Mouse (Mus musculus): ENCODE measurements around the gene Mmrn1. TPM values are rescaled to one million over a fixed set of nuclear protein-coding genes. Genes with fewer than 3 reads are reported as not detected.
A peak's percentile ranks its signal among the peaks of the same experiment; 100 is the strongest.

Gene Mmrn1
- polyA plus RNA-seq, 1 experiment from 2014 or later = 1.4 TPM

GRCm38 (mm10) chr6:60944178-60944577 is 19.4 kb downstream of the Mmrn1 start:
- H3K4me3 ChIP-seq (replicated peaks; ENCODE audit: low read depth, low read length) = no peak overlapping the region
- H3K9me3 ChIP-seq (replicated peaks; ENCODE audit: low read length) = no peaks in the 10 kb centered on the region
- H3K4me2 ChIP-seq (ENCODE audit: low read length) = no peak overlapping the region
- no peaks in the 10 kb centered on the region for H3K27me3 ChIP-seq (ENCODE audit: insufficient read depth, low read length)
- DNase-seq (ENCODE audit: low spot score) (no peak), ATAC-seq (replicated peaks; ENCODE audit: low FRiP score, low read depth) (no peak)
- 59% methylated on average over 7 of the region's 7 CpGs for WGBS
- H3K36me3 ChIP-seq (ENCODE audit: insufficient read depth, low read length) = no peaks in the 10 kb centered on the region
- no peak overlapping the region for H3K27ac ChIP-seq
- no peaks in the 10 kb centered on the region for H3K4me1 ChIP-seq (replicated peaks; ENCODE audit: insufficient read depth, low read length)
- H3K9ac ChIP-seq (ENCODE audit: low read depth, low read length) = no peak overlapping the region
- TF ChIP-seq CTCF (IDR thresholded peaks at IDR 0.05; ENCODE audit: low read depth) = no peak

GRCm38 (mm10) chr6:60944621-60945020 is 19.8 kb downstream of the Mmrn1 start:
- Histone ChIP-seq H3K4me2 (ENCODE audit: low read length) (no peak overlapping the region), H3K36me3 (ENCODE audit: insufficient read depth, low read length) (no peaks in the 10 kb centered on the region), H3K9ac (ENCODE audit: low read depth, low read length) (no peak overlapping the region), H3K4me3 (replicated peaks; ENCODE audit: low read depth, low read length) (no peak overlapping the region), H3K27me3 (ENCODE audit: insufficient read depth, low read length) (no peaks in the 10 kb centered on the region), H3K4me1 (replicated peaks; ENCODE audit: insufficient read depth, low read length) (no peaks in the 10 kb centered on the region), H3K27ac (no peak overlapping the region), H3K9me3 (replicated peaks; ENCODE audit: low read length) (no peaks in the 10 kb centered on the region)
- ATAC-seq (replicated peaks; ENCODE audit: low FRiP score, low read depth) = no peak
- 73% methylated on average over 9 of the region's 9 CpGs for WGBS
- no peak for DNase-seq (ENCODE audit: low spot score)
- TF ChIP-seq CTCF (IDR thresholded peaks at IDR 0.05; ENCODE audit: low read depth) = no peak

- no peak for ATAC-seq (replicated peaks; ENCODE audit: low FRiP score, low read depth)
- 60% methylated on average over 3 of the region's 3 CpGs for WGBS
- peak; percentile 41 for DNase-seq (ENCODE audit: low spot score)
- no peaks in the 10 kb centered on the region for H3K4me1 ChIP-seq (replicated peaks; ENCODE audit: insufficient read depth, low read length)
- H3K4me3 ChIP-seq (replicated peaks; ENCODE audit: low read depth, low read length) = no peak overlapping the region
- H3K4me2 ChIP-seq (ENCODE audit: low read length) = no peak overlapping the region
- TF ChIP-seq CTCF (IDR thresholded peaks at IDR 0.05; ENCODE audit: low read depth) = peak; percentile 77
- no peak overlapping the region for H3K9ac ChIP-seq (ENCODE audit: low read depth, low read length)
- H3K9me3 ChIP-seq (replicated peaks; ENCODE audit: low read length) = no peaks in the 10 kb centered on the region
- no peaks in the 10 kb centered on the region for H3K36me3 ChIP-seq (ENCODE audit: insufficient read depth, low read length)
- no peak overlapping the region for H3K27ac ChIP-seq
- no peaks in the 10 kb centered on the region for H3K27me3 ChIP-seq (ENCODE audit: insufficient read depth, low read length)
These were observed 25.6 kb downstream of the Mmrn1 start for GRCm38 (mm10) chr6:60950415-60950814.

GRCm38 (mm10) chr6:60961285-60961684 is 36.5 kb downstream of the Mmrn1 start:
- H3K4me1 ChIP-seq (replicated peaks; ENCODE audit: insufficient read depth, low read length) = no peaks in the 10 kb centered on the region
- TF ChIP-seq CTCF (IDR thresholded peaks at IDR 0.05; ENCODE audit: low read depth) = no peak
- H3K9ac ChIP-seq (ENCODE audit: low read depth, low read length) = no peak overlapping the region
- no peaks in the 10 kb centered on the region for H3K9me3 ChIP-seq (replicated peaks; ENCODE audit: low read length)
- no peak for DNase-seq (ENCODE audit: low spot score)
- no peak overlapping the region for H3K4me3 ChIP-seq (replicated peaks; ENCODE audit: low read depth, low read length)
- WGBS = 75% methylated on average over 2 of the region's 2 CpGs
- H3K4me2 ChIP-seq (ENCODE audit: low read length) = no peak overlapping the region
- H3K27me3 ChIP-seq (ENCODE audit: insufficient read depth, low read length) = no peaks in the 10 kb centered on the region
- no peak for ATAC-seq (replicated peaks; ENCODE audit: low FRiP score, low read depth)
- no peak overlapping the region for H3K27ac ChIP-seq
- H3K36me3 ChIP-seq (ENCODE audit: insufficient read depth, low read length) = no peaks in the 10 kb centered on the region

GRCm38 (mm10) chr6:60961838-60962237 is 37.1 kb downstream of the Mmrn1 start:
- Histone ChIP-seq H3K36me3 (ENCODE audit: insufficient read depth, low read length) (no peaks in the 10 kb centered on the region), H3K4me3 (replicated peaks; ENCODE audit: low read depth, low read length) (no peak overlapping the region), H3K9ac (ENCODE audit: low read depth, low read length) (no peak overlapping the region), H3K27me3 (ENCODE audit: insufficient read depth, low read length) (no peaks in the 10 kb centered on the region), H3K4me1 (replicated peaks; ENCODE audit: insufficient read depth, low read length) (no peaks in the 10 kb centered on the region), H3K9me3 (replicated peaks; ENCODE audit: low read length) (no peaks in the 10 kb centered on the region), H3K4me2 (ENCODE audit: low read length) (no peak overlapping the region), H3K27ac (no peak overlapping the region)
- ATAC-seq (replicated peaks; ENCODE audit: low FRiP score, low read depth) (no peak), DNase-seq (ENCODE audit: low spot score) (no peak)
- no peak for TF ChIP-seq CTCF (IDR thresholded peaks at IDR 0.05; ENCODE audit: low read depth)
- 51% methylated on average over 2 of the region's 2 CpGs for WGBS

GRCm38 (mm10) chr6:60962668-60963067 is 37.9 kb downstream of the Mmrn1 start:
- Histone ChIP-seq H3K4me1 (replicated peaks; ENCODE audit: insufficient read depth, low read length) (no peaks in the 10 kb centered on the region), H3K4me2 (ENCODE audit: low read length) (no peak overlapping the region), H3K4me3 (replicated peaks; ENCODE audit: low read depth, low read length) (no peak overlapping the region), H3K27me3 (ENCODE audit: insufficient read depth, low read length) (no peaks in the 10 kb centered on the region), H3K9ac (ENCODE audit: low read depth, low read length) (no peak overlapping the region), H3K36me3 (ENCODE audit: insufficient read depth, low read length) (no peaks in the 10 kb centered on the region), H3K9me3 (replicated peaks; ENCODE audit: low read length) (no peaks in the 10 kb centered on the region), H3K27ac (no peak overlapping the region)
- DNase-seq (ENCODE audit: low spot score) = no peak
- 78% methylated on average over 2 of the region's 2 CpGs for WGBS
- TF ChIP-seq CTCF (IDR thresholded peaks at IDR 0.05; ENCODE audit: low read depth) = no peak
- ATAC-seq (replicated peaks; ENCODE audit: low FRiP score, low read depth) = no peak

- no peak for DNase-seq (ENCODE audit: low spot score)
- no peaks in the 10 kb centered on the region for H3K27me3 ChIP-seq (ENCODE audit: insufficient read depth, low read length)
These were observed 39.0 kb downstream of the Mmrn1 start for GRCm38 (mm10) chr6:60963726-60964125.

More at GRCm38 (mm10) chr6:60963726-60964125, 39.0 kb downstream of the Mmrn1 start:
- Histone ChIP-seq H3K4me3 (replicated peaks; ENCODE audit: low read depth, low read length) (no peak overlapping the region), H3K9me3 (replicated peaks; ENCODE audit: low read length) (no peaks in the 10 kb centered on the region), H3K36me3 (ENCODE audit: insufficient read depth, low read length) (no peaks in the 10 kb centered on the region), H3K4me2 (ENCODE audit: low read length) (no peak overlapping the region), H3K9ac (ENCODE audit: low read depth, low read length) (no peak overlapping the region), H3K4me1 (replicated peaks; ENCODE audit: insufficient read depth, low read length) (no peaks in the 10 kb centered on the region), H3K27ac (no peak overlapping the region)
- no peak for ATAC-seq (replicated peaks; ENCODE audit: low FRiP score, low read depth)
- 28% methylated on average over 1 of the region's 1 CpGs for WGBS
- TF ChIP-seq CTCF (IDR thresholded peaks at IDR 0.05; ENCODE audit: low read depth) = peak; percentile 43
